Mouse (Mus musculus) kidney, embryonic 16.5 days (tissue): ENCODE data around the gene Pstk. TPM values are rescaled to one million over a fixed set of nuclear protein-coding genes. Genes with fewer than 3 reads are reported as not detected.
A peak's percentile ranks its signal among the peaks of the same experiment; 100 is the strongest.
"Not testable (repeated sequence)": the region's sequence is repeated elsewhere in the genome, so short reads cannot be mapped to it uniquely, and the experiment has no call there.

Experiments
- ATAC-seq: fragments of 200-750 bp; cut with Nextera tagmentation; 2 replicates; pipeline ENCODE4 v1.8.0; 2017; ENCODE audit warnings: moderate TSS enrichment; ENCODE audit not compliant: low FRiP score, low TSS enrichment
- H3K27ac ChIP-seq: fragments of 300-500 bp; sonication (generic); 2 replicates; pipeline ENCODE4 v1.5.1; 2014; ENCODE audit warnings: low read length
- H3K27me3 ChIP-seq: fragments of 300-500 bp; sonication (generic); 2 replicates; pipeline ENCODE4 v1.6.1; 2014; ENCODE audit warnings: low read length, control low read depth, mixed read lengths; ENCODE audit not compliant: insufficient read depth
- H3K36me3 ChIP-seq: fragments of 300-500 bp; sonication (generic); 2 replicates; pipeline ENCODE4 v1.6.1; 2014; ENCODE audit warnings: low read length, control low read depth, mixed read lengths; ENCODE audit not compliant: insufficient read depth
- H3K4me1 ChIP-seq: fragments of 300-500 bp; sonication (generic); 2 replicates; pipeline ENCODE4 v1.6.1; 2014; ENCODE audit warnings: low read length, control low read depth, mixed read lengths; ENCODE audit not compliant: insufficient read depth
- H3K4me2 ChIP-seq: fragments of 300-500 bp; sonication (generic); replicated peaks from 2 replicates; pipeline ENCODE4 v1.6.1; 2014; ENCODE audit warnings: low read depth, low read length
- H3K4me3 ChIP-seq: fragments of 300-500 bp; sonication (generic); 2 replicates; pipeline ENCODE4 v1.5.1; 2014; ENCODE audit warnings: mild to moderate bottlenecking, low read length
- H3K9ac ChIP-seq: fragments of 300-500 bp; sonication (generic); replicated peaks from 2 replicates; pipeline ENCODE4 v1.6.1; 2014; ENCODE audit warnings: low read length
- H3K9me3 ChIP-seq: fragments of 300-500 bp; sonication (generic); 2 replicates; pipeline ENCODE4 v1.6.1; 2016; ENCODE audit warnings: low read length, control low read depth
- WGBS: fragments of 180-500 bp; shearing (Covaris S2); extraction: QIAGEN DNeasy Blood & Tissue Kit; methylation state at CpG from one replicate; pipeline ENCODE4 v1.1.7; 2014; 5-methylcytosine and 5-hydroxymethylcytosine counted together
- polyA plus RNA-seq: library from polyadenylated mRNA; unstranded; fragments of >200 nt; fragmentation: Nextera tagmentation; extraction: Ambion mirVana; gene quantifications from 2 replicates; pipeline ENCODE4 v1.2.1, GENCODE M21; 2015

The Pstk gene
- polyA plus RNA-seq, 1 experiment from 2014 or later = 65.1 TPM

DNA sequence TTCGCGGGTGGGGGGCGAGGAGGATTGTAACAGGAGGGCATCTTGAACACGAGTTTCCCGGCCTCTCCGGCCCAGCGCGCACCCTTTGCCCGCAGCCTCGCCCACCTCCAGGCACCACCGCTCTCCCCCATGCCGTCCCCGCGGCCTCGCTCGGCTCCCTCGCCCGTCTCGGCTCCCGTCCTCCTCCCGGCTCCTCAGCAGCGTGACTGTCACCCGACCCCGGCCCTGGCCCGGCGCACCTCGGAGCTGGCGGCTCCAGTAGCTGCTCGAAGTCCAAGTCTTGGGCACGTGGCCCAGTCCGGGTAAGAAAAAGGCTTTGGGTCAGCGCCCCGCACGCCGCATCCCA is 8.7 kb upstream of the Pstk start:
- peak overlapping the region; percentile 78 for H3K4me2 ChIP-seq
- peak overlapping the region; percentile 88 for H3K4me3 ChIP-seq
- peak overlapping the region; percentile 95 for H3K9ac ChIP-seq
- H3K27me3 ChIP-seq = no peaks in the 10 kb centered on the region
- under 1% methylated on average over 34 of the region's 35 CpGs for WGBS
- peak overlapping the region; percentile 97 for H3K27ac ChIP-seq
- H3K9me3 ChIP-seq = no peaks in the 10 kb centered on the region
- peaks cover 13% of the 10 kb centered on the region for H3K4me1 ChIP-seq
- peak; percentile 88 for ATAC-seq
- H3K36me3 ChIP-seq = peaks cover 14% of the 10 kb centered on the region

DNA sequence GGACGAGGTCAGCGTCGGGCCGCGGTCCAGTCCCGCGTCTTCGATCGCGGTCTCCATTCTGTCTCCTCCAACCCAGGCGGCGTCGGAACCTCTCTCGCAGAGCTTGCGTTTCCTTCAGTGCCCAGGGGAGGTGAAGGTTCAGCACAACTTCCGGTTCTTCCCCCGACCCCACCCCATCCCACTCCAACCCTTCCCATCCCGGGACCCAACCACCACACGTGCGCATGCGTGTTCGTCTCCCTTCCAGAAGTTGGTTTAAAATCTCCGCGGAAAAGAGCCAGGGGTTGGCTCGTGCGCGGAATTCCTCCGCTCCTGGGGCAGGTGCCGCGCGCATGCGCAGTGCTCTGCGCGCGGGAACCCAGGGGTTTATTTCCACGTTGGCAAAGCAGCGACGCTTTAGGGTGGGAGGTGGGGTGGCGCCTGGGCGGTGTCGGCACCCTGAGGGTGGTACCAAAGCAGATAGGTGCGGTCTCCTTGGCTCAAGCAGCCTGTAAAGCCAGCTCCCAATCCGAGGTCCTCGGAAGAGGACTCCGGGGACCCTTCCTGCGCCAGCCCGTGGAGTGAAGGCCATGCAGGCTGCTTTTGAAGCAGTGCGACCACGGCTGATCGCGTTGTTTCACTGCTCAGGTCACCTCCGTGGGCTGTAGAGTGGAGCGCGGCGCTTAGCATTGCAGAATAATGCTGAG is 8.2 kb upstream of the Pstk start, which contains the start of gene 2310057M21Rik:
Gene 2310057M21Rik (minus strand): TSS at position 145 of the 686 bp plus-strand sequence.
- H3K36me3 ChIP-seq = peaks cover 10% of the 10 kb centered on the region; the same call in 1 of the 2 replicates
- H3K9ac ChIP-seq = peak within 1 kb of the TSS; percentile 95
- peaks cover 13% of the 10 kb centered on the region for H3K4me1 ChIP-seq
- no peaks in the 10 kb centered on the region for H3K9me3 ChIP-seq
- peak; percentile 97 for ATAC-seq
- under 1% methylated on average over 55 of the region's 55 CpGs for WGBS
- H3K4me3 ChIP-seq = peak within 1 kb of the TSS; percentile 88
- peak within 1 kb of the TSS; percentile 97 for H3K27ac ChIP-seq
- H3K4me2 ChIP-seq = peak within 1 kb of the TSS; percentile 78
- no peaks in the 10 kb centered on the region for H3K27me3 ChIP-seq

GRCm38 (mm10) chr7:131364131-131364530 is 6.8 kb upstream of the Pstk start:
- WGBS = 63% methylated on average over 8 of the region's 8 CpGs
- no peak overlapping the region for H3K4me2 ChIP-seq
- H3K27ac ChIP-seq = no peak overlapping the region
- H3K4me3 ChIP-seq = no peak overlapping the region
- no peaks in the 10 kb centered on the region for H3K27me3 ChIP-seq
- no peak for ATAC-seq
- H3K4me1 ChIP-seq = peaks cover 13% of the 10 kb centered on the region
- H3K36me3 ChIP-seq = no peaks in the 10 kb centered on the region
- H3K9ac ChIP-seq = no peak overlapping the region
- H3K9me3 ChIP-seq = no peaks in the 10 kb centered on the region

GRCm38 (mm10) chr7:131371470-131371860 is 524 bp downstream of the Pstk start:
- Histone ChIP-seq H3K4me2 (peak overlapping the region; percentile 59), H3K9ac (peak overlapping the region; percentile 94), H3K9me3 (no peaks in the 10 kb centered on the region), H3K4me3 (peak overlapping the region; percentile 75), H3K36me3 (no peaks in the 10 kb centered on the region; the same call in 1 of the 2 replicates), H3K4me1 (peaks cover 8% of the 10 kb centered on the region), H3K27me3 (no peaks in the 10 kb centered on the region), H3K27ac (peak overlapping the region; percentile 96)
- 11% methylated on average over 9 of the region's 9 CpGs for WGBS
- no peak; the same call in 1 of the 2 replicates for ATAC-seq

- Histone ChIP-seq H3K4me2 (peak overlapping the region; percentile 59), H3K9ac (peak overlapping the region; percentile 94), H3K36me3 (no peaks in the 10 kb centered on the region; the same call in 1 of the 2 replicates), H3K27me3 (no peaks in the 10 kb centered on the region), H3K27ac (no peak overlapping the region), H3K4me3 (peak overlapping the region; percentile 75), H3K4me1 (peaks cover 8% of the 10 kb centered on the region), H3K9me3 (no peaks in the 10 kb centered on the region)
- WGBS = 70% methylated on average over 9 of the region's 9 CpGs
- no peak for ATAC-seq
Measured at GRCm38 (mm10) chr7:131371880-131372651, 1.1 kb downstream of the Pstk start.

DNA sequence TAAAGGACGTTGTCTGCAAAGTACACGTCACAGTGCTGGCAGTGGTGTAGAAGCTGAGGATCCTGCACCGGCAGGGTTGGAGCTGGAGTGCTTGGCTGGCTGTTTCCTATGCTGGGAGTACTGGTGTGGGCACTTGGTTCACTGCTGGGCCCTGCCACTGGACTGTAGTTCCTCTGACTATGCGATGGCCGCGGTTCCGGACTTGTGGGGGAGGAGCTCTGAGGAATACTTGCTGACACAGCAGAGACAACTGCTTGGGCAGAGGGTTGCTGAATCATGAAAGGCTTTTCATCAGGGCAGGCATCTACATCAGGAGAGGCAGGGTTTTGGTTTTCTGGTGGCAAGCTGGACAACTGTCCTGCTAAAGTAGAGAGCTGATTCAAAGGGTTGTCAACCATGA is 20.8 kb downstream of the Pstk start:
- peaks cover 19% of the 10 kb centered on the region; the same call in 1 of the 2 replicates for H3K36me3 ChIP-seq
- 83% methylated on average over 6 of the region's 7 CpGs for WGBS
- H3K9ac ChIP-seq, H3K27ac ChIP-seq, H3K4me1 ChIP-seq, H3K27me3 ChIP-seq, ATAC-seq, H3K4me3 ChIP-seq, H3K4me2 ChIP-seq, H3K9me3 ChIP-seq: not testable (repeated sequence)

GRCm38 (mm10) chr7:131409321-131409987 is 38.5 kb downstream of the Pstk start:
- no peaks in the 10 kb centered on the region for H3K9me3 ChIP-seq
- H3K4me3 ChIP-seq = peak overlapping the region; percentile 85
- 3% methylated on average over 16 of the region's 16 CpGs for WGBS
- peak; percentile 29; the same call in 1 of the 2 replicates for ATAC-seq
- peak overlapping the region; percentile 94 for H3K9ac ChIP-seq
- H3K4me2 ChIP-seq = peak overlapping the region; percentile 71
- H3K4me1 ChIP-seq = peaks cover 21% of the 10 kb centered on the region
- H3K27me3 ChIP-seq = no peaks in the 10 kb centered on the region
- H3K27ac ChIP-seq = peak overlapping the region; percentile 47; the same call in 1 of the 2 replicates
- no peaks in the 10 kb centered on the region for H3K36me3 ChIP-seq

- peak; percentile 66 for ATAC-seq
- Histone ChIP-seq H3K9ac (peak overlapping the region; percentile 94), H3K27me3 (no peaks in the 10 kb centered on the region), H3K27ac (peak overlapping the region; percentile 47; the same call in 1 of the 2 replicates), H3K4me3 (peak overlapping the region; percentile 85), H3K36me3 (no peaks in the 10 kb centered on the region), H3K4me2 (peak overlapping the region; percentile 71), H3K4me1 (peaks cover 21% of the 10 kb centered on the region), H3K9me3 (no peaks in the 10 kb centered on the region)
- WGBS = under 1% methylated on average over 38 of the region's 38 CpGs
Measured at GRCm38 (mm10) chr7:131409988-131410385, 39.0 kb downstream of the Pstk start.

DNA sequence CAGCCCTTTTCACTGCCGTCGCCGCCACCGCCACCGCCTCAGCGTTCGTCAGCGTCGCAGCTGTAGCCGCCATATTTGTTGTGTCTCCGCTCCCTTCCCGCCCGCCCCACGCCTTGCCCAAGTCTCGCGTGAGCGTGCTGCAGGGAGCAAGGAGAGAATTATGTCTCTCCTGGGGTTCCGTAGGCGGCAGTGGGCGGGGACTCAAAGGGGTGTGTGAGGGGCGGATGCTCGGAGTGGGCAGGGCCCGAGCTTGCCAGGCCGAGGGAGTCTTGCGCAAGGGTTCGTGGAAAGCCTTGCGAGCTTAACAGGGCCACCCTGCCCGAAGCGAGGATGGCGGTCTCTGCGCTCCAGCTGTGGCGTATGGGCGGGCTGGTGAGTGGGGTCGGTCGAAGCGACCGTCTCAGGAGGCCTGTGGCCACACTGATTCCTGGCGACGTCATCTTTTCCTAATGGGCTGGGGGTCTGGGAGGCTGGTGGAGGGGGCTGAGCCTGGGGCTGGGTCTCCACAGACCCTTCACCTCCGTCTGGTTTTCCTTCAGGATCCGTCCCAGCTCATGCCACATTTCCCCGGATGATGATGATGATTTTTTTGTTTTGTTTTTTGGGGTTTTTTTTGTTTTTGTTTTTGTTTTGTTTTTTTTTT is 39.6 kb downstream of the Pstk start, which contains the start of the genes Ikzf5 and Acadsb:
Gene Ikzf5 (minus strand): TSS at position 106 of the 643 bp plus-strand sequence.
Gene Acadsb (plus strand): TSS at position 186 of the 643 bp plus-strand sequence.
- peaks cover 25% of the 10 kb centered on the region for H3K4me1 ChIP-seq
- under 1% methylated on average over 42 of the region's 42 CpGs for WGBS
- peak; percentile 97 for ATAC-seq
- H3K36me3 ChIP-seq = no peaks in the 10 kb centered on the region
- peak within 1 kb of the TSS; percentile 81 for H3K27ac ChIP-seq
- peak within 1 kb of the TSS; percentile 85 for H3K4me3 ChIP-seq
- H3K4me2 ChIP-seq = peak within 1 kb of the TSS; percentile 71
- H3K9ac ChIP-seq = peak within 1 kb of the TSS; percentile 94
- no peaks in the 10 kb centered on the region for H3K9me3 ChIP-seq
- no peaks in the 10 kb centered on the region for H3K27me3 ChIP-seq
